Mouse (Mus musculus) hindbrain, embryonic 16.5 days (tissue): ENCODE results near the gene Reep1. TPM values are rescaled to one million over a fixed set of nuclear protein-coding genes. Genes with fewer than 3 reads are reported as not detected.

Experiments
- ATAC-seq: fragments of 200-750 bp; cut with Nextera tagmentation; 2 replicates; pipeline ENCODE4 v1.8.0; 2017; ENCODE audit warnings: moderate TSS enrichment, moderate library complexity
- H3K27ac ChIP-seq: fragments of 300-500 bp; sonication (generic); 2 replicates; pipeline ENCODE4 v1.5.1; 2014; ENCODE audit warnings: low read depth, mild to moderate bottlenecking, control low read depth, low read length, moderate library complexity
- H3K27me3 ChIP-seq: fragments of 300-500 bp; sonication (generic); replicated peaks from 2 replicates; pipeline ENCODE4 v1.6.1; 2014; ENCODE audit warnings: low read length; ENCODE audit not compliant: control insufficient read depth, insufficient read depth
- H3K36me3 ChIP-seq: fragments of 300-500 bp; sonication (generic); 2 replicates; pipeline ENCODE4 v1.6.1; 2014; ENCODE audit warnings: mild to moderate bottlenecking, low read length, moderate library complexity, mixed read lengths; ENCODE audit not compliant: control insufficient read depth, insufficient read depth
- H3K4me1 ChIP-seq: fragments of 300-500 bp; sonication (generic); 2 replicates; pipeline ENCODE4 v1.6.1; 2014; ENCODE audit warnings: low read depth, low read length; ENCODE audit not compliant: control insufficient read depth, insufficient read depth
- H3K4me2 ChIP-seq: fragments of 300-500 bp; sonication (generic); 2 replicates; pipeline ENCODE4 v1.6.1; 2014; ENCODE audit warnings: mild to moderate bottlenecking, low read length, control low read depth, moderate library complexity
- H3K4me3 ChIP-seq: fragments of 300-500 bp; sonication (generic); 2 replicates; pipeline ENCODE4 v1.5.1; 2014; ENCODE audit warnings: mild to moderate bottlenecking, low read length, control low read depth, moderate library complexity
- H3K9ac ChIP-seq: fragments of 300-500 bp; sonication (generic); 2 replicates; pipeline ENCODE4 v1.6.1; 2014; ENCODE audit warnings: low read depth, mild to moderate bottlenecking, control low read depth, low read length, moderate library complexity
- H3K9me3 ChIP-seq: fragments of 300-500 bp; sonication (generic); 2 replicates; pipeline ENCODE4 v1.6.1; 2014; ENCODE audit warnings: mild to moderate bottlenecking, low read length, moderate library complexity; ENCODE audit not compliant: control insufficient read depth
- WGBS: fragments of 180-500 bp; shearing (Covaris S2); extraction: QIAGEN DNeasy Blood & Tissue Kit; methylation state at CpG from one replicate; pipeline ENCODE4 v1.1.7; 2014; 5-methylcytosine and 5-hydroxymethylcytosine counted together
- polyA plus RNA-seq: library from polyadenylated mRNA; unstranded; fragments of >200 nt; fragmentation: Nextera tagmentation; extraction: Ambion mirVana; gene quantifications from 2 replicates; pipeline ENCODE4 v1.2.1, GENCODE M21; 2015

Reep1 gene
- polyA plus RNA-seq, 1 experiment from 2014 or later = 304 TPM

DNA sequence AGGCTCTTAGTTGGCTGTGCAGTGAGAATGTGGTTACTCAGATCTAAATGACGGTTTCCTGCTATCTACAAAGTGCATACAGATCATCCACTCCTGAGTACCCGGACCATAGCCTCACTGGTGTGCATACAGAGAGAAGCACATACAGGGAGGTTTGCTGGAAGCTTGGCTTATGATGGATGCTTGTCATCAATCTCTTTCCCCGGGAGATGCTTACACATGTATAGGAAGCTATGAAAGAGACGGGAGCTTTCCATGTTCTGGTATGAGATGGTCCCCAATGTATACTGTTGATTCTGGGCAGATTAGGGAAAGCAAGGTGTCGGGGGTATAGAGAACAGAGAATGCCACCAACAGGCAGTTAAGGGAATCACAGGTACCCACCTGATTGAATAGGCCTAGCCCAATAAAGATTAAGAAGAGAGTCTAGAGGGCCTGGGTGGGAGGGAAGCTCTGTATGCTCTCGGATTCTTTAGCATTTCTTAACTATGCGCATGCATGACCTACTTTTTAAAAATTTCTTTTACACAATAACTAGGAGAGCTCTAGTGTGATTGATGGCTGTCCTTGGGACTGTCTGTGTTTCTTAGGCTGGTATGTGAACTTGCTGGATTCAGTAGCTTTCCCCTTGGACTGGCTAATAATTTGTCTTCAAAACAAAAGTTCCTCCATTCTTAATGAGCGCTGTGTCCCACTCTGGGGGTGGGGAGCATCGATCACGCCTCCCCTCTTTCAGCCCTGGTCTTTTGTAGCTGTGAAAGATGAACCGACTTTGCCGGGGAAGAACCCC, 62.7 kb downstream of the Reep1 start:
- ATAC-seq = no peak; the same call in 1 of the 2 replicates
- no peaks in the 10 kb centered on the region for H3K4me1 ChIP-seq
- no peak overlapping the region for H3K4me3 ChIP-seq
- no peak overlapping the region for H3K27ac ChIP-seq
- H3K9me3 ChIP-seq = no peaks in the 10 kb centered on the region
- no peaks in the 10 kb centered on the region for H3K27me3 ChIP-seq
- no peak overlapping the region for H3K4me2 ChIP-seq
- 75% methylated on average over 12 of the region's 12 CpGs for WGBS
- no peak overlapping the region for H3K9ac ChIP-seq
- H3K36me3 ChIP-seq = peaks cover 10% of the 10 kb centered on the region

DNA sequence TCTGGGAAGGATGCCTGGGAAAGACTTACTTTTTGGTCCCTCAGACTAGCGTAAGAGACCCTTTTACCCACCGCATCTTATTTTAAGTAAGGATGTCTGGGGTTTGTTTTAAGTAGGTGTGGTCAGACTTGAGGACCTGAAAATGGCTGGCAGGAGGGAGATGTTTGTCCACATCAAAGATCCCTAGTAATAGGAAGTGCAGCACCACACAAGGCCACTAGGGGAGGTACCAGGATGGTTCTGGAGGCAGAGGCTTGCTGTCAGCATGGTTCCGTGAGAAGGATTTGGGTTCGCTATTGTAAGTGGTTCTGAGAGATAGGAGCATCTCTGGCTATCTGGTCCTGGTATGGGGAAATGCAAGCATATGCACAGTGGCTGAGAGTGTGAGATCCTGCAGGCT, 63.5 kb downstream of the Reep1 start:
- WGBS = 96% methylated on average over 4 of the region's 4 CpGs
- H3K4me1 ChIP-seq = no peaks in the 10 kb centered on the region
- no peak for ATAC-seq
- no peak overlapping the region for H3K9ac ChIP-seq
- H3K36me3 ChIP-seq = peaks cover 16% of the 10 kb centered on the region
- no peak overlapping the region for H3K4me2 ChIP-seq
- H3K27ac ChIP-seq = no peak overlapping the region
- no peaks in the 10 kb centered on the region for H3K27me3 ChIP-seq
- no peaks in the 10 kb centered on the region for H3K9me3 ChIP-seq
- H3K4me3 ChIP-seq = no peak overlapping the region

DNA sequence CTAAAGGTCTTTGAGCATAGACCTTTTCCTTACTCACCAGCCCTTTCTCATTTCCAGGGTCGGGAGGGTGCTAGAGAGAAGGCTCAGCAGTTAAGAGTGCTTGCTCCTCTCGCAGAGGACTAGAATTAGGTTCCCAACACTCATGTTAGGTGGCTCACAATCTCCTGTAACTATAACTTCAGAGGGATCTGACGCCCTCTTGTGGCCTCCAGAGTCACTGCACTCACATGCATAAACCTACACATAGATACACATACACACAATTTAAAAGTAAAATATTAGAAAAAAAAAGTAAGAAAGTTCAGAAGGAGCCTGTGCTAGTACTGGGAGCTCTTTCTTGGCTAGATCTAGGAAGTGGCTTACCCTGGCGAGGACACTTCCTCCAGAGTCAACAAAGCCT, 63.9 kb downstream of the Reep1 start:
- Histone ChIP-seq H3K27ac (no peak overlapping the region), H3K9me3 (no peaks in the 10 kb centered on the region), H3K9ac (no peak overlapping the region), H3K4me1 (no peaks in the 10 kb centered on the region), H3K27me3 (no peaks in the 10 kb centered on the region), H3K4me2 (no peak overlapping the region), H3K36me3 (peaks cover 16% of the 10 kb centered on the region), H3K4me3 (no peak overlapping the region)
- 93% methylated on average over 4 of the region's 4 CpGs for WGBS
- ATAC-seq = no peak

DNA sequence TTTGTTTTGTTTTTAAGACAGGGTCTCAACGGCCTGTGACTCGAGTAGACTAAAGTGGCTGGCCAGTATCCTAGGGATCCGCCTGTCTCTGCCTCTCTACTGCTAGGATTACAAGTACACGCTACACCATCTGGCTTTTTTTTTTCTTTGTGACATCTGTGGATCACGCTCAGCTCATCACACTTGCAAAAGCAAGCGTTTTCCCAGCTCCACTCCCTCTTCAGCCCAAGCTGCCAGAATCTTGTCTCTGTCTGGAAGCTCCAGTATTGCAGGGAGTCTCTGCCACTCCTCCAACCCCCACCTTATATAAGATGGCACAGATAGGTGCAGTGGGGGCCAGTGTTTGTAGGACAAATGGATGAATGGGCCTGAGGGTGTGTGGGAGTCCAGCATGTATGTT, 64.8 kb downstream of the Reep1 start:
- 79% methylated on average over 6 of the region's 6 CpGs for WGBS
- no peak for ATAC-seq
- Histone ChIP-seq H3K9ac (no peak overlapping the region), H3K36me3 (peaks cover 16% of the 10 kb centered on the region), H3K27ac (no peak overlapping the region; the same call in 1 of the 2 replicates), H3K4me3 (no peak overlapping the region), H3K27me3 (no peaks in the 10 kb centered on the region), H3K4me2 (no peak overlapping the region), H3K4me1 (no peaks in the 10 kb centered on the region), H3K9me3 (no peaks in the 10 kb centered on the region)

DNA sequence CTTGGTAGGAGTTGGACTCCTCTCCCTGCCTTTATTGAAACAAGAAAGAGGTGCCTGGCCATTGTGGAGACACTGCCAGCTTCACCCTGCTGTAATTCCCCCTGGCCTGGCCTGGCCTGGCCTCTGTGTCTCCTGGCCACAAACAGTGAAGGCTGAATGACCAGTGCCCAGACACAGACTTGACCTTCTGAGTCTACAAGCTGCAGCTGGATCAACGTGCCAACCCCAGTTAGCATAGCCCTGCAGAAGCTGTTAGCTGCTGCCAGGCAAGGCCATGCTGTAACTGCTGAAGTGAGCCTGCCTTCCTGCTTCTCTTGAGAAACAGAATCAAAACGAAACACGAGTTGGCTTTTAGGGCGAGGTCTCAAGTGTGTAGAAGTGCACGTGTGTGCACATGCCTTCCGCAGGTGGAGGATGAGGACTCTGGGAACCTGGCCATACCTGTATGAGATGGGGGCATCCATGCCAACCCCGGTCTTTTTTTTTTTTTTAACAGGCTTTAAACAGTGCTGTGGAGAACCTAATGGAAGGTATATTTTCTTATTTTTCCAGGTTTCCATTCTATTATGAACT, 65.4 kb downstream of the Reep1 start:
- Histone ChIP-seq H3K27me3 (no peaks in the 10 kb centered on the region), H3K9me3 (no peaks in the 10 kb centered on the region), H3K9ac (no peak overlapping the region), H3K4me1 (no peaks in the 10 kb centered on the region), H3K4me2 (no peak overlapping the region), H3K36me3 (peaks cover 16% of the 10 kb centered on the region), H3K27ac (no peak overlapping the region), H3K4me3 (no peak overlapping the region)
- WGBS = 89% methylated on average over 7 of the region's 7 CpGs
- ATAC-seq = no peak

DNA sequence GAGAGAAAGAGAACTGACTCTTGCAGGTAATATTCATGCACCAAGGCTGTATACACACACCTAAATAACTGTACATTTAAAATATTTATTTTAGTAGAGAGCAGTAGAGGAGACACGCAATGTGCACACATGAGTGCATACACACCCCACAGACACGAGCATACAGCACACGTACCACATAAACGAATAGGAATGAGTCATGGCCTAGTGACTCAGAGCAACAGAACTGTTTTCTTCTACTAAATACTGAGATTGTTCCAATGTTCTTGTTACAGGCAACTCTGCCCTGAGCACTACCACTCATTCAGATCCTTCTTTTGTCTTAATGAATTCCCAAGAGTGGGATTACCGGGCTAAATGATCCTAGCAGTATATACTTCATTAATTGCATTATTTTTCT, 70.7 kb downstream of the Reep1 start:
- H3K4me2 ChIP-seq = no peak overlapping the region
- WGBS = 83% methylated on average over 5 of the region's 5 CpGs
- H3K9me3 ChIP-seq = no peaks in the 10 kb centered on the region
- H3K27me3 ChIP-seq = no peaks in the 10 kb centered on the region
- H3K27ac ChIP-seq = no peak overlapping the region
- no peak overlapping the region for H3K9ac ChIP-seq
- H3K4me3 ChIP-seq = no peak overlapping the region
- H3K4me1 ChIP-seq = no peaks in the 10 kb centered on the region
- ATAC-seq = 0 out of 2 replicates have a peak, but pooled peaks have one; percentile 22
- H3K36me3 ChIP-seq = peaks cover 28% of the 10 kb centered on the region

DNA sequence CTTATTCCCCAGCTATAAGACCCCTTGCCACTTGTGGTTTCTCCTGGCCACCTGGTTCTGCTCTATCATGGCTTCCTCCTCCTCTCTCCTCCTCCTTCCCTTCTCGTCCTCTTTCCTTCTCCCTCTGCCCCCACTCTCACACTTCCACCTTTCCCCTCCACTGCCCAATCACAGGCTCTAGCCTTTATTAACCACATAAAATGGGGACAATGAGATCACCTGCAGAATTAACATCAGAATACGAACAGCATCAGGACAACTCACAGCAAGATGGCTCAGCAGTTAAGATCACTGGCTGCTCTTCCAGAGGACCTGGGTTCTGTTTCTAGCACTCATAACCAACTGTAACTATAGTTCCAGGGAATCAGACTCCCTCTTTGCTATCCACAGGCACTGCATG, 72.5 kb downstream of the Reep1 start:
- Histone ChIP-seq H3K36me3 (peaks cover 35% of the 10 kb centered on the region), H3K27me3 (no peaks in the 10 kb centered on the region), H3K4me3 (no peak overlapping the region), H3K9ac (no peak overlapping the region), H3K27ac (no peak overlapping the region), H3K9me3 (no peaks in the 10 kb centered on the region), H3K4me2 (no peak overlapping the region), H3K4me1 (no peaks in the 10 kb centered on the region)
- WGBS = 74% methylated on average over 2 of the region's 2 CpGs
- ATAC-seq = no peak

DNA sequence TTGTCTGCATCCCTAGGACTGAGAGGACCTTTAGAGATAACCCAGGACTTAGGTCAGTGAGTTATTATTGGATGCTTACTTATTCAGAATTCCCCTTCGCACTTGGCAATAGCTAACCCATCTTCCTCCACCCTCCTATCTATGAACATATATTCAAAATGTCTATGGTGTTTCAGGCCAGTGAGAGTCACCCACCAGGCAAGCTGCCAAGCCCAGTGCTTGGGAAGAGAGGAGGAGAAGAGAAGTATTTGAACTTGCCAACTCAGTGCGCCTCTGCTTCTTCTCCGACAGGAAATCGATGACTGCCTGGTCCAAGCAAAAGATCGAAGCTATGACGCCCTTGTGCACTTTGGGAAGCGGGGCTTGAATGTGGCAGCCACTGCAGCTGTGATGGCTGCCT, 73.1 kb downstream of the Reep1 start:
- Histone ChIP-seq H3K4me1 (no peaks in the 10 kb centered on the region), H3K27ac (no peak overlapping the region), H3K9me3 (no peaks in the 10 kb centered on the region), H3K27me3 (no peaks in the 10 kb centered on the region), H3K36me3 (peaks cover 30% of the 10 kb centered on the region), H3K4me2 (no peak overlapping the region), H3K4me3 (no peak overlapping the region), H3K9ac (no peak overlapping the region)
- 91% methylated on average over 7 of the region's 7 CpGs for WGBS
- no peak for ATAC-seq

DNA sequence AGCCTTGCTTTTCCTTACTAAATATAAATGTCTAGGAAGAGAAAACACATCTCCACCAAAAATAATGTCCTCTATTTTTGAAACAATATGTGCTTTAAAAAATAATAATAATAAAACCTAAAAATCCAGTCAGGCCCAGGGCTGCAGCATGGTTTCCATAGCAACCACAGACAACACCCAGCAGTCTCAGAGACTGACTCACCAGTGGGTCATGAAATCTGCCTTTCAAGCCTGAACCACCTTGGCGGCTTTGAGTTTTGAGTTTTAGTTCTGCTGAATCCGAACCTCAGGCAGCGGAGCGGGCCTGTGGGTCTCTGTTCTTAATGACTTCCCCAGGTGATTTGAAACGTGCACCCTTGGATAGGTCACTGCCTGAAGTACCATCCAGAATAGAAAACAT, 75.8 kb downstream of the Reep1 start:
- Histone ChIP-seq H3K9ac (no peak overlapping the region), H3K9me3 (no peaks in the 10 kb centered on the region), H3K4me3 (no peak overlapping the region), H3K4me1 (no peaks in the 10 kb centered on the region), H3K4me2 (no peak overlapping the region), H3K27ac (no peak overlapping the region), H3K36me3 (peaks cover 27% of the 10 kb centered on the region), H3K27me3 (no peaks in the 10 kb centered on the region)
- ATAC-seq = no peak
- WGBS = 88% methylated on average over 5 of the region's 5 CpGs
